Mouse (Mus musculus): ENCODE results near the gene Tmem230. TPM values are rescaled to one million over a fixed set of nuclear protein-coding genes. Genes with fewer than 3 reads are reported as not detected.

Gene Tmem230
- polyA plus RNA-seq, 2 experiments = 11.8 to 15.7 TPM

DNA sequence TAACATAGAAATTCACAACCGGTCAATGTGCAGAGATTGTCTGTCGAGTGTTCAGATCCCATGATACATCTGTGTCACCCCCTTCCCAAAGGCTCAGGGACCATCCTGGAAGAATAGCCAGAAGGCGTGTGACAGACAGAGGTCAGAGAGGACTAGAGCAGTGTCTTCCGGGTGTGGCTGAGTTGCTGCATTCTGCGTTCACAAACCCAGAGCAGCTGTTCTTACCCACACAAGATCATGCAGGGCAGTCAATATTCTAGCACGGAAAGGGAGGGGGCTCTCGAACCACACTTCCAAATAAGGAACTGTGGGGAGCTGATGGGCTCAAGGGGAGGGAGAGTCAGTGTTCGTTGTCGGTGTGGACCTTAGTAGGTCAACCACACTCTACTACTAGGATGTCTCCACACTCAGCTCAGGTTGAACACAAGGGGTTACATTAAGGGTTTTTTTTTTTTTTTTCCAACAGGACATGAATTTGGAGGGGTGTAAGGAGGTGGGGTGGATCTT, 36.7 kb downstream of the Tmem230 start:
- DNase-seq (ENCODE audit: low read depth in 3 of 3, low spot score in 3 of 3) (no peak), ATAC-seq (ENCODE audit: insufficient read depth) (no peak)
- Histone ChIP-seq H3K4me3 (ENCODE audit: insufficient read depth in 1 of 2, low read depth in 2 of 2, low read length in 2 of 2) (no peak overlapping the region), H3K36me3 (replicated peaks; ENCODE audit: control insufficient read depth, insufficient read depth, low read depth) (no peaks in the 10 kb centered on the region), H3K27ac (no peak overlapping the region), H3K9me3 (ENCODE audit: control insufficient read depth, low read length) (no peaks in the 10 kb centered on the region), H3K27me3 (ENCODE audit: control insufficient read depth, insufficient read depth, low read length) (no peaks in the 10 kb centered on the region), H3K9ac (replicated peaks) (no peak overlapping the region), H3K4me1 (replicated peaks; ENCODE audit: control insufficient read depth in 2 of 2, insufficient read depth in 2 of 2, low read length in 1 of 2) (peaks cover 0 to 6% of the 10 kb centered on the region in 2 experiments; a peak in 2 of 4 replicates), H3K4me2 (ENCODE audit: low read depth) (no peak overlapping the region)
- TF ChIP-seq CTCF (IDR thresholded peaks at IDR 0.05; ENCODE audit: low read depth) (no peak), EP300 (IDR thresholded peaks at IDR 0.05; ENCODE audit: low read depth) (no peak)
- 64% methylated on average over 9 of the region's 9 CpGs for WGBS (ENCODE audit: insufficient replicate concordance)

GRCm38 (mm10) chr2:132208246-132208881, 39.2 kb downstream of the Tmem230 start:
- Histone ChIP-seq H3K9me3 (ENCODE audit: control insufficient read depth, low read length) (no peaks in the 10 kb centered on the region), H3K27ac (no peak overlapping the region), H3K9ac (replicated peaks) (no peak overlapping the region), H3K4me1 (replicated peaks; ENCODE audit: control insufficient read depth in 2 of 2, insufficient read depth in 2 of 2, low read length in 1 of 2) (peaks cover 0 to 6% of the 10 kb centered on the region in 2 experiments; a peak in 2 of 4 replicates), H3K27me3 (ENCODE audit: control insufficient read depth, insufficient read depth, low read length) (no peaks in the 10 kb centered on the region), H3K36me3 (replicated peaks; ENCODE audit: control insufficient read depth, insufficient read depth, low read depth) (no peaks in the 10 kb centered on the region), H3K4me2 (ENCODE audit: low read depth) (no peak overlapping the region), H3K4me3 (ENCODE audit: insufficient read depth in 1 of 2, low read depth in 2 of 2, low read length in 2 of 2) (no peak overlapping the region)
- DNase-seq (ENCODE audit: low read depth in 3 of 3, low spot score in 3 of 3) = peak; percentile 7 to 24 (median 17)
- WGBS (ENCODE audit: insufficient replicate concordance) = 39% methylated on average over 8 of the region's 8 CpGs
- TF ChIP-seq EP300 (IDR thresholded peaks at IDR 0.05; ENCODE audit: low read depth) = no peak
- TF ChIP-seq CTCF (IDR thresholded peaks at IDR 0.05; ENCODE audit: low read depth) = no peak
- ATAC-seq (ENCODE audit: insufficient read depth) = 0 out of 2 replicates have a peak, but pooled peaks have one; percentile 43

DNA sequence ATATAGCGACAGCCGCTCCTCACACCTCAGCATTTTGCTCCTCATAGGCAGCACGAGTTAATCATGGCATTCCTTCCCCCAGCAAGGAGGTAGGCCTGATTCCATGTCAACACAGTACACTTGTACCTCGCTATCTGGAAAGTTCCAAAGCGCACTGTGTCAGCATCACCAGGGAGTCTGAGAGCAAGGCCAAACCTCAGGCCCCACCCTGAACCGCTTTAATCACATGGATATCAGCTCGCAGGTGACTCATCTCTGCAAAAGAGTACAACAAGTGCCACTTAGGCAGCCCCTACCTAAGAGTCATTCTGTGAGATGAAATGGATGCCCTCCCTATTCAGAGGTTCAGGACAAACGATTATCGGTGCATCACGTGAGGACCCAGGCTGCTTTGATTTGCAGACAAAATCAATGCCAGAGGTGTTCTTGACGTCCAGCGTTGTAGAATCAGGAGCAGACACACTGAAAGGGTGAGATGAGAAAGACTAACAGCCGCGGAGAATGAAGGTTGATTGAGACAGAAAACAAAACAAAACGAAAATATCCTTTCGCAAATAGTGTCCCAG, 41.2 kb downstream of the Tmem230 start:
- ATAC-seq (ENCODE audit: insufficient read depth) (no peak), DNase-seq (ENCODE audit: low read depth in 3 of 3, low spot score in 3 of 3) (no peak)
- Histone ChIP-seq H3K4me3 (ENCODE audit: insufficient read depth in 1 of 2, low read depth in 2 of 2, low read length in 2 of 2) (no peak overlapping the region), H3K27me3 (ENCODE audit: control insufficient read depth, insufficient read depth, low read length) (no peaks in the 10 kb centered on the region), H3K36me3 (replicated peaks; ENCODE audit: control insufficient read depth, insufficient read depth, low read depth) (no peaks in the 10 kb centered on the region), H3K27ac (no peak overlapping the region), H3K4me2 (ENCODE audit: low read depth) (no peak overlapping the region), H3K9ac (replicated peaks) (no peak overlapping the region), H3K4me1 (replicated peaks; ENCODE audit: control insufficient read depth in 2 of 2, insufficient read depth in 2 of 2, low read length in 1 of 2) (peaks cover 0 to 6% of the 10 kb centered on the region in 2 experiments; a peak in 2 of 4 replicates), H3K9me3 (ENCODE audit: control insufficient read depth, low read length) (no peaks in the 10 kb centered on the region)
- 72% methylated on average over 16 of the region's 16 CpGs for WGBS (ENCODE audit: insufficient replicate concordance)
- TF ChIP-seq EP300 (IDR thresholded peaks at IDR 0.05; ENCODE audit: low read depth) (no peak), CTCF (IDR thresholded peaks at IDR 0.05; ENCODE audit: low read depth) (no peak)

DNA sequence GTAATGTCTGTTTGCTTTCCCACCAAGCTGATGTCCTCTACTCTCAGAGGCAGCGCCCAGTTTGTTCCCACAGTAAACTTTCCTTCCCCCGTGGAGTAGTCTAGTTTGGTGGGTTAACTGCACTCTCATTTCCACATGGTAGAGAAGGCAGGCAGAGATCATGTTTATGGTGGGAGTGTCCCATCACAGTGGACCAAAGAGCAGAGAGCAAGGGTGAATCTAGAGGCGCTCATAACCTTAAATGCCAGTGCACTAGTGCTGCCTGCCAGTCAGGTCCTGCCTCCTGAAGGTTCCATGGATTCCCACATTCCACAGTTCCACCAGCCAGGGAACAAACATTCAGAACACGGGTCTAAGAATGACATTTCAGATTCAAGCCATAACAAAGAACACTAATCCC, 42.1 kb downstream of the Tmem230 start:
- Histone ChIP-seq H3K4me1 (replicated peaks; ENCODE audit: control insufficient read depth in 2 of 2, insufficient read depth in 2 of 2, low read length in 1 of 2) (peaks cover 0 to 6% of the 10 kb centered on the region in 2 experiments; a peak in 2 of 4 replicates), H3K4me2 (ENCODE audit: low read depth) (no peak overlapping the region), H3K27me3 (ENCODE audit: control insufficient read depth, insufficient read depth, low read length) (no peaks in the 10 kb centered on the region), H3K9ac (replicated peaks) (no peak overlapping the region), H3K36me3 (replicated peaks; ENCODE audit: control insufficient read depth, insufficient read depth, low read depth) (no peaks in the 10 kb centered on the region), H3K4me3 (ENCODE audit: insufficient read depth in 1 of 2, low read depth in 2 of 2, low read length in 2 of 2) (no peak overlapping the region), H3K27ac (no peak overlapping the region), H3K9me3 (ENCODE audit: control insufficient read depth, low read length) (no peaks in the 10 kb centered on the region)
- TF ChIP-seq EP300 (IDR thresholded peaks at IDR 0.05; ENCODE audit: low read depth) (no peak), CTCF (IDR thresholded peaks at IDR 0.05; ENCODE audit: low read depth) (no peak)
- WGBS (ENCODE audit: insufficient replicate concordance) = 59% methylated on average over 4 of the region's 4 CpGs
- no peak for ATAC-seq (ENCODE audit: insufficient read depth)
- DNase-seq (ENCODE audit: low read depth in 3 of 3, low spot score in 3 of 3) = no peak

DNA sequence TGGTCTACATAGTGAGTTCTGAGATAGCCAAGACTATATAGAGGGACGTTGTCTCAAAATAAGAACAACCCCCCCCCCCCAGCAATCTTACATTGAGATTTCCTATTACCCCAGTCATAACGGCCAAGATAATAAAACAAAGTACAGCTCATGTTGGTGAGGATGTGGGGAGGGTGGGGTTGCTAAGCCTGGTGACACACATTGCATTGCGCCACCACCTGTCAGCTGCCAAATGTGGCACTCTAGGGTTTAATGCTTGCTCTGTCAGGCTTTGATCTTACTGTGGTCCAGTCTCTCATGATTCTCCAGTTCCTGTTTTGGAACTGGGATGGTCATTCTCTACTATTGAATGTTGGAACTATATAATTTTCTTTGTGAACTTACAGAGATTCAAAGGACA, 43.8 kb downstream of the Tmem230 start:
- no peak overlapping the region for H3K4me2 ChIP-seq (ENCODE audit: low read depth)
- ATAC-seq (ENCODE audit: insufficient read depth) (no peak), DNase-seq (ENCODE audit: low read depth in 3 of 3, low spot score in 3 of 3) (no peak)
- H3K9ac ChIP-seq (replicated peaks) = no peak overlapping the region
- no peak overlapping the region for H3K4me3 ChIP-seq (ENCODE audit: insufficient read depth in 1 of 2, low read depth in 2 of 2, low read length in 2 of 2)
- 51% methylated on average over 3 of the region's 3 CpGs for WGBS (ENCODE audit: insufficient replicate concordance)
- peaks cover 0 to 6% of the 10 kb centered on the region in 2 experiments; a peak in 2 of 4 replicates for H3K4me1 ChIP-seq (replicated peaks; ENCODE audit: control insufficient read depth in 2 of 2, insufficient read depth in 2 of 2, low read length in 1 of 2)
- no peaks in the 10 kb centered on the region for H3K9me3 ChIP-seq (ENCODE audit: control insufficient read depth, low read length)
- H3K36me3 ChIP-seq (replicated peaks; ENCODE audit: control insufficient read depth, insufficient read depth, low read depth) = no peaks in the 10 kb centered on the region
- no peaks in the 10 kb centered on the region for H3K27me3 ChIP-seq (ENCODE audit: control insufficient read depth, insufficient read depth, low read length)
- TF ChIP-seq CTCF (IDR thresholded peaks at IDR 0.05; ENCODE audit: low read depth) (no peak), EP300 (IDR thresholded peaks at IDR 0.05; ENCODE audit: low read depth) (no peak)
- no peak overlapping the region for H3K27ac ChIP-seq
